Mouse (Mus musculus): ENCODE data around the gene Cct3. TPM values are rescaled to one million over a fixed set of nuclear protein-coding genes. Genes with fewer than 3 reads are reported as not detected.
"Not testable (repeated sequence)": the region's sequence is repeated elsewhere in the genome, so short reads cannot be mapped to it uniquely, and the experiment has no call there.

The Cct3 gene
- 100 to 1,000 TPM; 215 to 224 TPM for total RNA-seq (2021)

- intact Hi-C loops (cut with DNase I), result no loop called here
- DNase-seq (ENCODE audit: extremely low spot score in 1 of 2, low spot score in 2 of 2), result peak; percentile 97 to 98
These were observed at the start of gene Cct3, which contains the start of gene Tsacc for GRCm38 (mm10) chr3:88296561-88297318. Gene Cct3, plus strand, starts transcription at chr3:88297116. Gene Tsacc, minus strand, starts transcription at chr3:88296999.

GRCm38 (mm10) chr3:88247666-88248065, 49.2 kb upstream of the Cct3 start:
- DNase-seq (ENCODE audit: extremely low spot score in 1 of 2, low spot score in 2 of 2), result peak in 1 of 2 experiments; percentile 23
- intact Hi-C loops (cut with DNase I), result loop anchor here (10.0 kb wide), 1 partner anchor 153 kb away; no protein-coding TSS in a partner anchor

- DNase-seq (ENCODE audit: extremely low spot score in 1 of 2, low spot score in 2 of 2), result peak in 1 of 2 experiments; percentile 20
- intact Hi-C loops (cut with DNase I), result loop anchor here (10.0 kb wide), 1 partner anchor 154 kb away; no protein-coding TSS in a partner anchor
These were observed 48.5 kb upstream of the Cct3 start for GRCm38 (mm10) chr3:88248406-88248805.

GRCm38 (mm10) chr3:88252739-88253138, 44.2 kb upstream of the Cct3 start:
- no peak for DNase-seq (ENCODE audit: extremely low spot score in 1 of 2, low spot score in 2 of 2)
- intact Hi-C loops (cut with DNase I), result no loop called here

- peak in 1 of 2 experiments; percentile 58 for DNase-seq (ENCODE audit: extremely low spot score in 1 of 2, low spot score in 2 of 2)
- intact Hi-C loops (cut with DNase I), result no loop called here
These were observed 42.5 kb upstream of the Cct3 start, which contains the start of gene Rhbg for GRCm38 (mm10) chr3:88254268-88254926. Gene Rhbg, minus strand, starts transcription at chr3:88254709.

- intact Hi-C loops (cut with DNase I), result no loop called here
These were observed 41.0 kb upstream of the Cct3 start for GRCm38 (mm10) chr3:88255950-88256349.

GRCm38 (mm10) chr3:88256382-88256781, 40.5 kb upstream of the Cct3 start:
- DNase-seq (ENCODE audit: extremely low spot score in 1 of 2, low spot score in 2 of 2), result no peak
- intact Hi-C loops (cut with DNase I), result no loop called here

More at GRCm38 (mm10) chr3:88255950-88256349, 41.0 kb upstream of the Cct3 start:
- no peak for DNase-seq (ENCODE audit: extremely low spot score in 1 of 2, low spot score in 2 of 2)

GRCm38 (mm10) chr3:88262346-88262745, 34.6 kb upstream of the Cct3 start:
- no peak for DNase-seq (ENCODE audit: extremely low spot score in 1 of 2, low spot score in 2 of 2)
- intact Hi-C loops (cut with DNase I), result no loop called here

GRCm38 (mm10) chr3:88268014-88268413, 28.9 kb upstream of the Cct3 start:
- intact Hi-C loops (cut with DNase I); DNase-seq (ENCODE audit: extremely low spot score in 1 of 2, low spot score in 2 of 2): not testable (repeated sequence)

- DNase-seq (ENCODE audit: extremely low spot score in 1 of 2, low spot score in 2 of 2), result no peak
- intact Hi-C loops (cut with DNase I), result no loop called here
These were observed 27.9 kb upstream of the Cct3 start for GRCm38 (mm10) chr3:88268991-88269390.

- intact Hi-C loops (cut with DNase I), result not testable (repeated sequence)
These were observed 25.6 kb upstream of the Cct3 start for GRCm38 (mm10) chr3:88271298-88271697.

GRCm38 (mm10) chr3:88271859-88272258, 25.1 kb upstream of the Cct3 start:
- DNase-seq (ENCODE audit: extremely low spot score in 1 of 2, low spot score in 2 of 2), result no peak
- intact Hi-C loops (cut with DNase I), result no loop called here

More at GRCm38 (mm10) chr3:88271298-88271697, 25.6 kb upstream of the Cct3 start:
- not testable (repeated sequence) for DNase-seq (ENCODE audit: extremely low spot score in 1 of 2, low spot score in 2 of 2)

GRCm38 (mm10) chr3:88274002-88274401, 22.9 kb upstream of the Cct3 start:
- intact Hi-C loops (cut with DNase I), result no loop called here
- no peak for DNase-seq (ENCODE audit: extremely low spot score in 1 of 2, low spot score in 2 of 2)

GRCm38 (mm10) chr3:88276121-88276520, 20.8 kb upstream of the Cct3 start:
- DNase-seq (ENCODE audit: extremely low spot score in 1 of 2, low spot score in 2 of 2), result no peak
- intact Hi-C loops (cut with DNase I), result no loop called here

GRCm38 (mm10) chr3:88276529-88277143, 20.3 kb upstream of the Cct3 start:
- peak in 1 of 2 experiments; percentile 36 for DNase-seq (ENCODE audit: extremely low spot score in 1 of 2, low spot score in 2 of 2)
- intact Hi-C loops (cut with DNase I), result no loop called here

- no peak for DNase-seq (ENCODE audit: extremely low spot score in 1 of 2, low spot score in 2 of 2)
- intact Hi-C loops (cut with DNase I), result no loop called here
These were observed 16.9 kb upstream of the Cct3 start for GRCm38 (mm10) chr3:88280035-88280434.

- DNase-seq (ENCODE audit: extremely low spot score in 1 of 2, low spot score in 2 of 2); intact Hi-C loops (cut with DNase I): not testable (repeated sequence)
These were observed 15.6 kb upstream of the Cct3 start for GRCm38 (mm10) chr3:88281141-88281916.

GRCm38 (mm10) chr3:88284815-88285564, 11.9 kb upstream of the Cct3 start:
- DNase-seq (ENCODE audit: extremely low spot score in 1 of 2, low spot score in 2 of 2); intact Hi-C loops (cut with DNase I): not testable (repeated sequence)
